Mouse (Mus musculus): ENCODE measurements around the gene Msl2. TPM values are rescaled to one million over a fixed set of nuclear protein-coding genes. Genes with fewer than 3 reads are reported as not detected.

The Msl2 gene
- total and polyA plus RNA-seq, 2 experiments, result 9.6 to 13.6 TPM

GRCm38 (mm10) chr9:101037396-101037795 lies 36.5 kb upstream of the Msl2 start:
- WGBS, result 65% methylated on average over 7 of the region's 7 CpGs

GRCm38 (mm10) chr9:101038634-101039033 lies 35.3 kb upstream of the Msl2 start:
- H3K9ac ChIP-seq (ENCODE audit: low read depth, low read length), result no peak overlapping the region
- H3K4me1 ChIP-seq (ENCODE audit: control insufficient read depth, insufficient read depth, low read length), result peaks cover 14% of the 10 kb centered on the region
- TF ChIP-seq CTCF (IDR thresholded peaks at IDR 0.05; ENCODE audit: low read depth, low read length) (no peak), POLR2A (IDR thresholded peaks at IDR 0.05; ENCODE audit: extremely low read depth, insufficient read depth, low read length) (no peak)
- WGBS, result 88% methylated on average over 5 of the region's 5 CpGs
- no peaks in the 10 kb centered on the region for H3K36me3 ChIP-seq (ENCODE audit: control insufficient read depth, insufficient read depth, low read length)
- no peak for DNase-seq (ENCODE audit: extremely low read depth, low read depth, low spot score)
- no peaks in the 10 kb centered on the region for H3K27me3 ChIP-seq (ENCODE audit: control insufficient read depth, insufficient read depth, low read length)
- H3K79me2 ChIP-seq (ENCODE audit: control insufficient read depth, insufficient read depth, low read length), result no peaks in the 10 kb centered on the region
- H3K4me3 ChIP-seq (ENCODE audit: insufficient read depth, low read depth, low read length), result no peak overlapping the region
- H3K27ac ChIP-seq (replicated peaks; ENCODE audit: insufficient read depth, low read depth, low read length), result no peak overlapping the region

More at GRCm38 (mm10) chr9:101037396-101037795, 36.5 kb upstream of the Msl2 start:
- no peaks in the 10 kb centered on the region for H3K79me2 ChIP-seq (ENCODE audit: control insufficient read depth, insufficient read depth, low read length)
- no peaks in the 10 kb centered on the region for H3K27me3 ChIP-seq (ENCODE audit: control insufficient read depth, insufficient read depth, low read length)
- H3K4me3 ChIP-seq (ENCODE audit: insufficient read depth, low read depth, low read length), result no peak overlapping the region
- no peak overlapping the region for H3K27ac ChIP-seq (replicated peaks; ENCODE audit: insufficient read depth, low read depth, low read length)
- H3K4me1 ChIP-seq (ENCODE audit: control insufficient read depth, insufficient read depth, low read length), result peaks cover 14% of the 10 kb centered on the region
- TF ChIP-seq POLR2A (IDR thresholded peaks at IDR 0.05; ENCODE audit: extremely low read depth, insufficient read depth, low read length), result no peak
- TF ChIP-seq CTCF (IDR thresholded peaks at IDR 0.05; ENCODE audit: low read depth, low read length), result no peak
- no peak for DNase-seq (ENCODE audit: extremely low read depth, low read depth, low spot score)
- H3K36me3 ChIP-seq (ENCODE audit: control insufficient read depth, insufficient read depth, low read length), result no peaks in the 10 kb centered on the region
- H3K9ac ChIP-seq (ENCODE audit: low read depth, low read length), result no peak overlapping the region

- 79% methylated on average over 5 of the region's 5 CpGs for WGBS
- no peak overlapping the region for H3K27ac ChIP-seq (replicated peaks; ENCODE audit: insufficient read depth, low read depth, low read length)
- H3K4me1 ChIP-seq (ENCODE audit: control insufficient read depth, insufficient read depth, low read length), result peaks cover 11% of the 10 kb centered on the region; the same call in 1 of the 2 replicates
- H3K36me3 ChIP-seq (ENCODE audit: control insufficient read depth, insufficient read depth, low read length), result no peaks in the 10 kb centered on the region
- DNase-seq (ENCODE audit: extremely low read depth, low read depth, low spot score), result no peak
- H3K79me2 ChIP-seq (ENCODE audit: control insufficient read depth, insufficient read depth, low read length), result no peaks in the 10 kb centered on the region
- TF ChIP-seq POLR2A (IDR thresholded peaks at IDR 0.05; ENCODE audit: extremely low read depth, insufficient read depth, low read length) (no peak), CTCF (IDR thresholded peaks at IDR 0.05; ENCODE audit: low read depth, low read length) (no peak)
- H3K27me3 ChIP-seq (ENCODE audit: control insufficient read depth, insufficient read depth, low read length), result no peaks in the 10 kb centered on the region
- H3K4me3 ChIP-seq (ENCODE audit: insufficient read depth, low read depth, low read length), result no peak overlapping the region
- H3K9ac ChIP-seq (ENCODE audit: low read depth, low read length), result no peak overlapping the region
Observed at GRCm38 (mm10) chr9:101041508-101041907, 32.4 kb upstream of the Msl2 start.

GRCm38 (mm10) chr9:101042249-101042648 lies 31.7 kb upstream of the Msl2 start:
- TF ChIP-seq POLR2A (IDR thresholded peaks at IDR 0.05; ENCODE audit: extremely low read depth, insufficient read depth, low read length), result no peak
- TF ChIP-seq CTCF (IDR thresholded peaks at IDR 0.05; ENCODE audit: low read depth, low read length), result no peak

GRCm38 (mm10) chr9:101045710-101046338 lies 28.1 kb upstream of the Msl2 start:
- no peak overlapping the region for H3K27ac ChIP-seq (replicated peaks; ENCODE audit: insufficient read depth, low read depth, low read length)
- DNase-seq (ENCODE audit: extremely low read depth, low read depth, low spot score), result peak; percentile 39
- peaks cover 7% of the 10 kb centered on the region; the same call in 1 of the 2 replicates for H3K4me1 ChIP-seq (ENCODE audit: control insufficient read depth, insufficient read depth, low read length)
- H3K79me2 ChIP-seq (ENCODE audit: control insufficient read depth, insufficient read depth, low read length), result no peaks in the 10 kb centered on the region
- TF ChIP-seq POLR2A (IDR thresholded peaks at IDR 0.05; ENCODE audit: extremely low read depth, insufficient read depth, low read length) (no peak), CTCF (IDR thresholded peaks at IDR 0.05; ENCODE audit: low read depth, low read length) (no peak)
- 28% methylated on average over 15 of the region's 15 CpGs for WGBS
- H3K9ac ChIP-seq (ENCODE audit: low read depth, low read length), result peak overlapping the region; percentile 41
- no peaks in the 10 kb centered on the region for H3K27me3 ChIP-seq (ENCODE audit: control insufficient read depth, insufficient read depth, low read length)
- H3K36me3 ChIP-seq (ENCODE audit: control insufficient read depth, insufficient read depth, low read length), result no peaks in the 10 kb centered on the region
- peak overlapping the region; percentile 19 for H3K4me3 ChIP-seq (ENCODE audit: insufficient read depth, low read depth, low read length)

More at GRCm38 (mm10) chr9:101042249-101042648, 31.7 kb upstream of the Msl2 start:
- peaks cover 7% of the 10 kb centered on the region; the same call in 1 of the 2 replicates for H3K4me1 ChIP-seq (ENCODE audit: control insufficient read depth, insufficient read depth, low read length)
- H3K27ac ChIP-seq (replicated peaks; ENCODE audit: insufficient read depth, low read depth, low read length), result no peak overlapping the region
- H3K27me3 ChIP-seq (ENCODE audit: control insufficient read depth, insufficient read depth, low read length), result no peaks in the 10 kb centered on the region
- no peak overlapping the region for H3K9ac ChIP-seq (ENCODE audit: low read depth, low read length)
- WGBS, result 84% methylated on average over 9 of the region's 9 CpGs
- no peaks in the 10 kb centered on the region for H3K79me2 ChIP-seq (ENCODE audit: control insufficient read depth, insufficient read depth, low read length)
- no peak overlapping the region for H3K4me3 ChIP-seq (ENCODE audit: insufficient read depth, low read depth, low read length)
- no peak for DNase-seq (ENCODE audit: extremely low read depth, low read depth, low spot score)
- no peaks in the 10 kb centered on the region for H3K36me3 ChIP-seq (ENCODE audit: control insufficient read depth, insufficient read depth, low read length)

GRCm38 (mm10) chr9:101052007-101052406 lies 21.9 kb upstream of the Msl2 start:
- H3K4me3 ChIP-seq (ENCODE audit: insufficient read depth, low read depth, low read length), result no peak overlapping the region
- peaks cover 2% of the 10 kb centered on the region for H3K4me1 ChIP-seq (ENCODE audit: control insufficient read depth, insufficient read depth, low read length)
- H3K27ac ChIP-seq (replicated peaks; ENCODE audit: insufficient read depth, low read depth, low read length), result no peak overlapping the region
- 88% methylated on average over 3 of the region's 3 CpGs for WGBS
- no peak overlapping the region for H3K9ac ChIP-seq (ENCODE audit: low read depth, low read length)
- no peak for TF ChIP-seq POLR2A (IDR thresholded peaks at IDR 0.05; ENCODE audit: extremely low read depth, insufficient read depth, low read length)
- TF ChIP-seq CTCF (IDR thresholded peaks at IDR 0.05; ENCODE audit: low read depth, low read length), result no peak
- no peaks in the 10 kb centered on the region for H3K36me3 ChIP-seq (ENCODE audit: control insufficient read depth, insufficient read depth, low read length)
- H3K27me3 ChIP-seq (ENCODE audit: control insufficient read depth, insufficient read depth, low read length), result no peaks in the 10 kb centered on the region
- H3K79me2 ChIP-seq (ENCODE audit: control insufficient read depth, insufficient read depth, low read length), result no peaks in the 10 kb centered on the region
- DNase-seq (ENCODE audit: extremely low read depth, low read depth, low spot score), result no peak

Data from liver, adult 2 months (tissue).